Mouse (Mus musculus): ENCODE results near the gene Npas3. TPM values are rescaled to one million over a fixed set of nuclear protein-coding genes. Genes with fewer than 3 reads are reported as not detected.

Npas3 gene
- polyA plus RNA-seq, 1 experiment from 2014 or later = 31.3 TPM

GRCm38 (mm10) chr12:53969378-53970174 lies 721.1 kb downstream of the Npas3 start:
- Histone ChIP-seq H3K9ac (no peak overlapping the region), H3K4me3 (no peak overlapping the region), H3K36me3 (replicated peaks) (no peaks in the 10 kb centered on the region), H3K9me3 (no peaks in the 10 kb centered on the region), H3K27ac (no peak overlapping the region), H3K4me2 (no peak overlapping the region), H3K27me3 (replicated peaks) (no peaks in the 10 kb centered on the region), H3K4me1 (peaks cover 13% of the 10 kb centered on the region)
- ATAC-seq (replicated peaks) = no peak
- WGBS = 69% methylated on average over 10 of the region's 10 CpGs

- no peaks in the 10 kb centered on the region for H3K36me3 ChIP-seq (replicated peaks)
- no peaks in the 10 kb centered on the region for H3K9me3 ChIP-seq
- no peak for ATAC-seq (replicated peaks)
- H3K4me3 ChIP-seq = no peak overlapping the region
- peaks cover 17% of the 10 kb centered on the region for H3K4me1 ChIP-seq
- no peak overlapping the region for H3K27ac ChIP-seq
- no peaks in the 10 kb centered on the region for H3K27me3 ChIP-seq (replicated peaks)
- H3K9ac ChIP-seq = no peak overlapping the region
- WGBS = 95% methylated on average over 7 of the region's 7 CpGs
- no peak overlapping the region for H3K4me2 ChIP-seq
These were observed 722.2 kb downstream of the Npas3 start for GRCm38 (mm10) chr12:53970721-53971120.

GRCm38 (mm10) chr12:53973414-53973813 lies 724.9 kb downstream of the Npas3 start:
- no peaks in the 10 kb centered on the region for H3K27me3 ChIP-seq (replicated peaks)
- ATAC-seq (replicated peaks) = no peak
- H3K4me1 ChIP-seq = peaks cover 33% of the 10 kb centered on the region
- no peak overlapping the region for H3K9ac ChIP-seq
- 59% methylated on average over 6 of the region's 6 CpGs for WGBS
- no peak overlapping the region for H3K4me2 ChIP-seq
- no peaks in the 10 kb centered on the region for H3K9me3 ChIP-seq
- H3K36me3 ChIP-seq (replicated peaks) = no peaks in the 10 kb centered on the region
- H3K4me3 ChIP-seq = no peak overlapping the region
- H3K27ac ChIP-seq = 0 out of 2 replicates have a peak overlapping the region, but pooled peaks have one; percentile 4

GRCm38 (mm10) chr12:53981575-53982507 lies 733.4 kb downstream of the Npas3 start:
- no peak overlapping the region for H3K4me3 ChIP-seq
- ATAC-seq (replicated peaks) = peak; percentile 59
- no peaks in the 10 kb centered on the region for H3K36me3 ChIP-seq (replicated peaks)
- H3K9ac ChIP-seq = no peak overlapping the region
- H3K4me1 ChIP-seq = peaks cover 11% of the 10 kb centered on the region
- peak overlapping the region; percentile 39; the same call in 1 of the 2 replicates for H3K27ac ChIP-seq
- no peaks in the 10 kb centered on the region for H3K27me3 ChIP-seq (replicated peaks)
- no peaks in the 10 kb centered on the region for H3K9me3 ChIP-seq
- H3K4me2 ChIP-seq = no peak overlapping the region
- WGBS = 64% methylated on average over 9 of the region's 9 CpGs

- Histone ChIP-seq H3K9ac (no peak overlapping the region), H3K4me1 (no peaks in the 10 kb centered on the region), H3K4me2 (no peak overlapping the region), H3K27ac (no peak overlapping the region), H3K9me3 (no peaks in the 10 kb centered on the region), H3K4me3 (no peak overlapping the region), H3K27me3 (replicated peaks) (no peaks in the 10 kb centered on the region), H3K36me3 (replicated peaks) (no peaks in the 10 kb centered on the region)
- 83% methylated on average over 7 of the region's 7 CpGs for WGBS
- no peak for ATAC-seq (replicated peaks)
These were observed 735.5 kb downstream of the Npas3 start for GRCm38 (mm10) chr12:53983946-53984345.

GRCm38 (mm10) chr12:53985851-53986842 lies 737.7 kb downstream of the Npas3 start:
- H3K27me3 ChIP-seq (replicated peaks) = no peaks in the 10 kb centered on the region
- 54% methylated on average over 14 of the region's 14 CpGs for WGBS
- no peaks in the 10 kb centered on the region for H3K9me3 ChIP-seq
- no peaks in the 10 kb centered on the region for H3K4me1 ChIP-seq
- no peaks in the 10 kb centered on the region for H3K36me3 ChIP-seq (replicated peaks)
- no peak overlapping the region for H3K9ac ChIP-seq
- no peak overlapping the region for H3K27ac ChIP-seq
- no peak for ATAC-seq (replicated peaks)
- H3K4me3 ChIP-seq = no peak overlapping the region
- no peak overlapping the region for H3K4me2 ChIP-seq

GRCm38 (mm10) chr12:53992411-53992810 lies 743.9 kb downstream of the Npas3 start:
- no peak overlapping the region for H3K27ac ChIP-seq
- ATAC-seq (replicated peaks) = no peak
- no peak overlapping the region for H3K9ac ChIP-seq
- peaks cover 6% of the 10 kb centered on the region for H3K4me1 ChIP-seq
- no peaks in the 10 kb centered on the region for H3K36me3 ChIP-seq (replicated peaks)
- 97% methylated on average over 6 of the region's 6 CpGs for WGBS
- H3K4me2 ChIP-seq = no peak overlapping the region
- H3K27me3 ChIP-seq (replicated peaks) = no peaks in the 10 kb centered on the region
- no peaks in the 10 kb centered on the region for H3K9me3 ChIP-seq
- H3K4me3 ChIP-seq = no peak overlapping the region

- 79% methylated on average over 5 of the region's 5 CpGs for WGBS
These were observed 747.2 kb downstream of the Npas3 start for GRCm38 (mm10) chr12:53995710-53996109.

DNA sequence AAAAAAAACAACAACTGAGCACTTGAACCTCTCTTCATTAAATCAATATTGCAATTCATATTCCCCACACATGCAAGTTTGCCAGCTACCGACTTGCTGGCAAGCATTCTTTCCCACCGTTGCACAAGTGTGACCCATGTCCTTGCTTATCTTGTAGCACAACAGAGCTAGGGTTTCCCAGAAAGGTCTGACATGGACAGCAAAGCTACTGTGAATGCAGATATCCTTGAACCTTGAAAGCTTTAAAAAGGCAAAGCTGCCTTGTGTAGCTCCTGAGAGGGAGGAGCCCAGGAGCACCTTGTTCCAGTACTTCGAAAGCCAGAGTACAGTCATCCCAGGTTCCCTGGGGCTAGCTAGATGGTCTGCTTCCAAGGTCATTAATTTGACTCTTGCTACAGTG lies 748.7 kb downstream of the Npas3 start:
- Histone ChIP-seq H3K9ac (no peak overlapping the region), H3K4me1 (peaks cover 10% of the 10 kb centered on the region), H3K36me3 (replicated peaks) (no peaks in the 10 kb centered on the region), H3K9me3 (no peaks in the 10 kb centered on the region), H3K4me2 (no peak overlapping the region), H3K27ac (no peak overlapping the region), H3K4me3 (no peak overlapping the region), H3K27me3 (replicated peaks) (no peaks in the 10 kb centered on the region)
- no peak for ATAC-seq (replicated peaks)
- 90% methylated on average over 3 of the region's 3 CpGs for WGBS

More at GRCm38 (mm10) chr12:53995710-53996109, 747.2 kb downstream of the Npas3 start:
- Histone ChIP-seq H3K36me3 (replicated peaks) (no peaks in the 10 kb centered on the region), H3K4me3 (no peak overlapping the region), H3K4me2 (no peak overlapping the region), H3K9me3 (no peaks in the 10 kb centered on the region), H3K27ac (peak overlapping the region; percentile 24; the same call in 1 of the 2 replicates), H3K9ac (no peak overlapping the region), H3K27me3 (replicated peaks) (no peaks in the 10 kb centered on the region), H3K4me1 (peaks cover 10% of the 10 kb centered on the region)
- ATAC-seq (replicated peaks) = no peak

DNA sequence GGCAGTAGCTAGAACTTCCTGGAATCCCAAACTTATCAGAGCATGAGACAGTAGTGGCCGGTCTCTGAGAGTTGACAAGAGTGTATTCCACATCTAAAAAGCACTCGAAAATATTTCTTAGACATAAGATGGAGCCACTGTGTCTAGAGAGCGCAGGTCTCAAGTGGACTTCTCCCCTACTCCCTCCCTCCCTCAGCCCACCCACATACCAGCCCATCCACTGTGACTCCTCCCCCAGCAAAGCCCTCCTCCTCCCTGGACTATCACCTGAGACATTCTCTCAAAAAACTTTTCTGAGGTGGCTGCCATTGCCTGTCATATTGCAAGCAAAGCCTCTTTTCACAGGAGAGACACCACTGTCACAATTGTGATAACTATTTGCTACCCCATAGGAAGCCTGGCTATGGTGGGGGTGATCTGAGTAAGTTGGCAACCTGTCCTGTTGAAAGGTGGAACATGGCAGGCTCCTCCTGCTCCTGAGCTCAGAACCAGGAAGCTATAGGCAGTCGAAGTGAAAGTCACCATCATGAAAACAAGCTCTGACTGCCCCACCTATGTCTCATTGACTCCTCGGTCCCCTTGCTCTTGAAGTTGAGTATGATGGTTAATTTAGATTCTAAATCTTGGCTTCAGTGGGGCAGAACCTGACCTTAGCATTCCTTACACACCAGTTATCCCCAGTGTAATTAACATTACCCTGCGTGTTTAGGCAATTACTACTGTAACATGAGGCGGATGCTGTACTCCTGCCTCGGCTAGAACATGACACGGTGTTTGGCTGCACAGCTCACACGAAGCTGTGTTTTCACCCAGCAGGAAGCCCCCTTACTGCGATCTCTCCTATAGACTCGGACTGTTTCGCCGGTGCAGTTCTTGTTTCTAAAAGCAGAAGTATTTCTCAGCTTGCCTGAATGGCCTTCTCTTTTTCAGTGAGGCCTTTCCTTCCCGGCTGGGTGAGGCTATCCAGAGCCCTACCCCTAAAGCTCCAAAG lies 751.5 kb downstream of the Npas3 start:
- Histone ChIP-seq H3K27me3 (replicated peaks) (no peaks in the 10 kb centered on the region), H3K36me3 (replicated peaks) (no peaks in the 10 kb centered on the region), H3K9me3 (no peaks in the 10 kb centered on the region), H3K4me3 (no peak overlapping the region), H3K27ac (peak overlapping the region; percentile 39; the same call in 1 of the 2 replicates), H3K4me2 (no peak overlapping the region), H3K4me1 (peaks cover 10% of the 10 kb centered on the region), H3K9ac (no peak overlapping the region)
- no peak for ATAC-seq (replicated peaks)
- WGBS = 63% methylated on average over 15 of the region's 15 CpGs

DNA sequence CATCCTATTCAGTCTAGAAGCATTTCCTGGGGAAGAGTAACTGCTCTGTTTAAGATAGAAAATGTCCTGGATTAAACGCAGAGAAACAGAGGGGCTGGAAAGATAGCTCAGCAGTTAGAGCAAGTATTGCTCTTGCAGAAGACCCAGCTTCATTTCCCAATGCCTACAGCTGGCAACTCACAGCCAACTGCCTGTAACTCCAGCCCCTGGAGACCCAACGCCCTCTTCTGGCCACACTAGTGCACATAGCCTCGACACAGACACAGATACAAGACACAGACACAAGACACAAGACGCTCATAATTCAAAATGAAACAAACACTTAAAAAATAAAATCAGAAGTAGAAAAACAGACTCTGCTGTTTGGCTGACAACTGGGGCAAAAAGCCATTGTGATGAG lies 754.0 kb downstream of the Npas3 start:
- Histone ChIP-seq H3K4me1 (peaks cover 5% of the 10 kb centered on the region; the same call in 1 of the 2 replicates), H3K27ac (no peak overlapping the region), H3K9me3 (no peaks in the 10 kb centered on the region), H3K4me3 (no peak overlapping the region), H3K27me3 (replicated peaks) (no peaks in the 10 kb centered on the region), H3K36me3 (replicated peaks) (no peaks in the 10 kb centered on the region), H3K9ac (no peak overlapping the region), H3K4me2 (no peak overlapping the region)
- 74% methylated on average over 4 of the region's 4 CpGs for WGBS
- ATAC-seq (replicated peaks) = no peak

Data from midbrain, embryonic 15.5 days (tissue).